Mouse (Mus musculus) cerebellum, adult 9-11 months (tissue): Measurements from ENCODE around the gene Cdk18.
"Not testable (repeated sequence)": the region's sequence is repeated elsewhere in the genome, so short reads cannot be mapped to it uniquely, and the experiment has no call there.

Source experiments
- DNase-seq: peaks from one replicate; pipeline ENCODE4 v3.0.0; 2022

Cdk18 gene

GRCm38 (mm10) chr1:132139416-132139864 is at the start of gene Cdk18:
Gene Cdk18 (minus strand): TSS chr1:132139684.
- DNase-seq: peak; percentile 60

GRCm38 (mm10) chr1:132189231-132189630 is 49.7 kb upstream of the Cdk18 start:
- no peak for DNase-seq

- no peak for DNase-seq
These were observed 49.1 kb upstream of the Cdk18 start for GRCm38 (mm10) chr1:132188442-132189066.

- no peak for DNase-seq
These were observed 46.8 kb upstream of the Cdk18 start for GRCm38 (mm10) chr1:132186303-132186702.

GRCm38 (mm10) chr1:132171619-132172018 is 32.1 kb upstream of the Cdk18 start:
- DNase-seq: no peak

GRCm38 (mm10) chr1:132170698-132171097 is 31.2 kb upstream of the Cdk18 start:
- DNase-seq: no peak

- DNase-seq: no peak
These were observed 28.8 kb upstream of the Cdk18 start for GRCm38 (mm10) chr1:132168115-132168767.

GRCm38 (mm10) chr1:132165859-132166258 is 26.4 kb upstream of the Cdk18 start:
- DNase-seq: no peak

- no peak for DNase-seq
These were observed 25.5 kb upstream of the Cdk18 start for GRCm38 (mm10) chr1:132164780-132165518.

- not testable (repeated sequence) for DNase-seq
These were observed 23.1 kb upstream of the Cdk18 start for GRCm38 (mm10) chr1:132162618-132163017.

GRCm38 (mm10) chr1:132161211-132161880 is 21.9 kb upstream of the Cdk18 start:
- peak; percentile 88 for DNase-seq

GRCm38 (mm10) chr1:132159681-132160080 is 20.2 kb upstream of the Cdk18 start:
- no peak for DNase-seq

GRCm38 (mm10) chr1:132158741-132159140 is 19.3 kb upstream of the Cdk18 start:
- DNase-seq: no peak

GRCm38 (mm10) chr1:132157808-132158207 is 18.3 kb upstream of the Cdk18 start:
- DNase-seq: no peak

GRCm38 (mm10) chr1:132157016-132157781 is 17.7 kb upstream of the Cdk18 start:
- peak; percentile 92 for DNase-seq

GRCm38 (mm10) chr1:132155737-132156136 is 16.3 kb upstream of the Cdk18 start:
- DNase-seq: peak; percentile 79

GRCm38 (mm10) chr1:132153691-132154090 is 14.2 kb upstream of the Cdk18 start:
- DNase-seq: no peak

- DNase-seq: no peak
These were observed 13.7 kb upstream of the Cdk18 start for GRCm38 (mm10) chr1:132153086-132153690.

- DNase-seq: no peak
These were observed 12.4 kb upstream of the Cdk18 start for GRCm38 (mm10) chr1:132151908-132152307.

GRCm38 (mm10) chr1:132150817-132151601 is 11.5 kb upstream of the Cdk18 start:
- DNase-seq: no peak

- no peak for DNase-seq
These were observed 10.7 kb upstream of the Cdk18 start for GRCm38 (mm10) chr1:132150171-132150570.
